Mouse (Mus musculus): ENCODE data around the gene Reep3.

DNA sequence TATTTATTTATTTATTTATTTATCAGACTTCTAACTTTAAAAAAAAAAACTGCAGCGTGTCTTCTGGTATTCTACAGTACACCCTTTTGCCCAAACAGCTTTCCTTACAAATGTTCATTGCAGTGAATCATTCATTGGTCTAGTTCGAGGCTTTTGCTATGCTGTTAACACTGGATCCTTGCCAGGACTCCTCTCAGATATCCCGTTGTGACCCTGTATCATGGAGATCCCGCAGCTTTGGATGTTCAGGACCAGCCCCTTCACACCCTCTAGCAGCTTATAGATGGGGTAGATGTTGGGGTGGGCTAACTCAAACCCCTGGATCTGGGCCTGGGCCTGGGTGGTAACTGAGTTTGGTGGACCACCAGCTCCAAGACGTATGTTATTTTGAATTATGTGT, 104.2 kb downstream of the Reep3 start:
- TF ChIP-seq CTCF (IDR thresholded peaks at IDR 0.05; ENCODE audit: borderline replicate concordance, extremely low read depth, insufficient read depth, insufficient read length) (no peak), POLR2A (IDR thresholded peaks at IDR 0.05; ENCODE audit: borderline replicate concordance, extremely low read depth, insufficient read depth, insufficient read length, poor library complexity, severe bottlenecking) (no peak)
